8 mouse cellular contexts compared by ENCODE assay signal in the genomic region with DNA sequence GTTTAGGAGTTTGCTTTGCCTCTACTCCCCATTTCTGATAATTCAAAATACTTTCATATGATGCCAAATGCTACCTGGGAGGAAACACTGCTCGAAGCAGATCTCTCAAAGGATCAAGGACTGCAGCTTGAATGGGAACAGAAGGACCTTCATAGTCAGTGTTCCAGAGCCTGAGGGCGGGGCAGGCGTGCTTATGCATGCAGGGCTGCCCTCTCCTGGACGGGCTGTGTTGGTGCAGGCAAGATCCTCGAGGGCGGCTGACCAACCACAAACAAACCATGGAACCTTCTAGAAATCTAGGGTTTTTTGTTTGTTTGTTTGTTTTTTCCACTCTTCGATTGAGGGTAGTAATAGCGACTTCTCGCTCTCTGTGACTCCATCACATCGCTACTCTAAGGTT. TPM values are rescaled to one million over a fixed set of nuclear protein-coding genes. Genes with fewer than 3 reads are reported as not detected.
DNase-seq lines count a peak whose midpoint lies in the region; ATAC-seq and TF ChIP-seq lines count a peak whose summit lies in the region.
"Had no signal": no experiment of that assay in that cellular context is flagged by ENCODE, and none has a peak within 500 bp of the region (broad histone marks: within the 10 kb centered on the region; RNA-seq: fewer than 3 reads in every experiment).

No protein-coding gene starts in this region.

- H3K27ac ChIP-seq in bone marrow, adult 2 months (ENCODE audit: control insufficient read depth, insufficient read depth, low read depth, low read length, poor library complexity) = no peak overlapping the region

- TF ChIP-seq POLR2A in bone marrow, adult 2 months (IDR thresholded peaks at IDR 0.05; ENCODE audit: borderline replicate concordance, control insufficient read depth, low read depth, low read length) = no peak

- peak; percentile 63; the same call in 1 of the 2 replicates for ATAC-seq in erythroid progenitor cell, adult 5-6 weeks (replicated peaks; ENCODE audit: low FRiP score, poor library complexity, severe bottlenecking)
- peak; percentile 92 for ATAC-seq in megakaryocyte-erythroid progenitor cell, adult 5-6 weeks (replicated peaks; ENCODE audit: low FRiP score, low TSS enrichment, poor library complexity, severe bottlenecking)

- no peaks in the 10 kb centered on the region for H3K4me1 ChIP-seq in bone marrow, adult 2 months (ENCODE audit: control insufficient read depth, insufficient read depth, low read length)

- peak; percentile 69 for DNase-seq in MN1 (ENCODE audit: low spot score)
- DNase-seq in heart, postnatal 4 days = peak; percentile 87
- DNase-seq in layer of hippocampus, postnatal 14 days (ENCODE audit: low spot score in 2 of 2) = peak; percentile 41 to 52
- DNase-seq in spleen, postnatal 14 days (ENCODE audit: low spot score in 2 of 2) = peak; percentile 28 to 62

- TF ChIP-seq CTCF in bone marrow, adult 2 months (IDR thresholded peaks at IDR 0.05; ENCODE audit: control insufficient read depth, insufficient read depth, low read length) = peak; percentile 91

- H3K4me3 ChIP-seq in bone marrow, adult 2 months (replicated peaks; ENCODE audit: control insufficient read depth, low read depth, low read length) = no peak overlapping the region
- H3K4me3 ChIP-seq: megakaryocyte, embryonic 14.5 days had no signal

- WGBS in bone marrow, adult 2 months = 20% methylated on average over 10 of the region's 10 CpGs

RNA-seq across cellular contexts. Expression of gene Slc44a3, which starts 32.0 kb away (rescaled TPM):
- polyA plus RNA-seq in bone marrow, adult 2 months (2011; ENCODE audit: insufficient read depth, insufficient read length, low replicate concordance, missing spikeins) = 1.3 TPM in 1 of 2 replicates, not detected in the other
- total RNA-seq in erythroid progenitor cell, adult 5-6 weeks (2015; ENCODE audit: low replicate concordance) = not detected in 2 replicates
- total RNA-seq in erythroid progenitor cell, adult 5-6 weeks (2017; ENCODE audit: low replicate concordance) = not detected in 2 replicates
- total RNA-seq in heart, postnatal 4 days (2021) = under 1 TPM; 0.41 to 0.98 TPM
- total RNA-seq in layer of hippocampus, postnatal 14 days (2021) = not detected
- not detected in 2 replicates for total RNA-seq in megakaryocyte-erythroid progenitor cell, adult 5-6 weeks (2014; fragmentation: Nextera tagmentation)
- total RNA-seq in megakaryocyte-erythroid progenitor cell, adult 5-6 weeks (2017) = 3.1 TPM in 1 of 2 replicates, not detected in the other
